ENCODE assay signal across 7 mouse cellular contexts in the genomic region with DNA sequence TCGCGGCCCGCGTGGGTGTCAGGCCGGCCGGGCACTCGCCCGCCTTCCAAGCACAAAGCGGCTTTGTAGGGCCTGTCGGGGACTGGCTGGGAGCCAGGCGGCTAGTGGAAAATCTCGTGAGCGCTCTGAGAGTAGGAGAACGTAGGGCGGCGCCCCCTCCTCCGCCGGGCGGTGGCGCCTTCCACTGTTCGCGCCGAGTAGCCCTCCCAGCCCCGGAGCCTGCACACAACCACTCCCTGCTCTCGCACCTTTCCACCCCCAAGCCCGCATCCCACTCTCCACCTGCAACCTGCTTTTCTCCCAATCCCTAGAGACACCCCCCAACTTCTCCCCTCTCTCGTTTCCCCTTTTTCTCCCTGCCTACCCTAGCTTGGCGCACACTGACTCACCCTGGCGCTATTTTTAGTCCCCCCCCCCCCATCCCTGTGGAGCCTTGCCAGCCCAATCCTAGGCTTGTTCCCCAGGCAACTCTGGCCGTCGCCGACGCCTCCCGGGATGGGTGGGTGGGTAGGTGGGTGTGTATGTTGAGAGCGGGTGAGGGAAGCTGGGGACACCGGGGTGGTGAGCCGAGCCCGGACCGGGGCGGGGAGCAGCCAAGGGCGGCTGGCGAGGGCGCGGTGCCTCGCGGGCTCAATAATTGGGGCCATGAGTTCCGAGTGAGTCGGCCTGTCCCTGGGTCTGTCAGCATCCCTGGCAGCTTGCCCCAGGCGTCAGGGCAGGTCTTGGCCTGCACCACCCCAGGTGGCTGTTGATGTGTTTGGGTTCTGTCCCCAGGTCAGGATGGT. TPM values are rescaled to one million over a fixed set of nuclear protein-coding genes. Genes with fewer than 3 reads are reported as not detected.
A peak's percentile ranks its signal among the peaks of the same experiment; 100 is the strongest.
DNase-seq lines count a peak whose midpoint lies in the region; ATAC-seq lines count a peak whose summit lies in the region.

No protein-coding gene starts in this region.

- H3K4me1 ChIP-seq in intestine, embryonic 15.5 days (replicated peaks), result peaks cover 64% of the 10 kb centered on the region

- peak; percentile 50 for ATAC-seq in intestine, embryonic 15.5 days

- 0% methylated on average over 40 of the region's 49 CpGs for WGBS in intestine, embryonic 15.5 days

- DNase-seq in adrenal gland, adult (ENCODE audit: inconsistent age in 2 of 2, low spot score in 1 of 2), result peak; percentile 91 to 96
- DNase-seq in embryo, embryonic 11 days, result peak; percentile 92
- DNase-seq in gastrocnemius, postnatal 25 days, result peak; percentile 78
- DNase-seq in left cerebral cortex, postnatal 25 days (ENCODE audit: low spot score in 2 of 2), result peak; percentile 92 to 93
- peak; percentile 82 for DNase-seq in mesoderm, embryonic 11.5 days (ENCODE audit: low read depth, low spot score)
- DNase-seq in right cerebral cortex, postnatal 36 days (ENCODE audit: low spot score in 2 of 2), result peak; percentile 89 to 90

- peak overlapping the region; percentile 76 for H3K4me3 ChIP-seq in intestine, embryonic 15.5 days (replicated peaks)

- intact Hi-C loops in left cerebral cortex, postnatal 25 days (cut with DNase I), result no loop called here

- H3K27me3 ChIP-seq in intestine, embryonic 15.5 days (replicated peaks), result no peaks in the 10 kb centered on the region

- H3K36me3 ChIP-seq in intestine, embryonic 15.5 days, result no peaks in the 10 kb centered on the region

- H3K9me3 ChIP-seq in intestine, embryonic 15.5 days, result no peaks in the 10 kb centered on the region

- H3K27ac ChIP-seq in intestine, embryonic 15.5 days, result peak overlapping the region; percentile 98

- peak overlapping the region; percentile 68 for H3K9ac ChIP-seq in intestine, embryonic 15.5 days

- peak overlapping the region; percentile 92 for H3K4me2 ChIP-seq in intestine, embryonic 15.5 days (replicated peaks)

RNA-seq across cellular contexts. Expression of gene Cic, which starts 11.8 kb away (rescaled TPM):
- total RNA-seq in gastrocnemius, postnatal 25 days (2021), result 10 to 100 TPM; 29.0 to 30.4 TPM
- 26.1 and 26.6 TPM in 2 replicates for polyA plus RNA-seq in intestine, embryonic 15.5 days (2015; fragmentation: Nextera tagmentation; extraction: Ambion mirVana)
- 100 to 1,000 TPM; 211 to 223 TPM for total RNA-seq in left cerebral cortex, postnatal 25 days (2021)

RNA-seq across cellular contexts. Expression of gene Pafah1b3, which starts 18.5 kb away (rescaled TPM):
- total RNA-seq in gastrocnemius, postnatal 25 days (2021), result 1 to 10 TPM; 1.4 to 1.5 TPM
- 173 TPM in 2 replicates for polyA plus RNA-seq in intestine, embryonic 15.5 days (2015; fragmentation: Nextera tagmentation; extraction: Ambion mirVana)
- total RNA-seq in left cerebral cortex, postnatal 25 days (2021), result 10 to 100 TPM; 26.7 to 28.0 TPM

RNA-seq across cellular contexts. Expression of gene Prr19, which starts 21.9 kb away (rescaled TPM):
- total RNA-seq in gastrocnemius, postnatal 25 days (2021), result not detected
- 0.41 and 0.71 TPM in 2 replicates for polyA plus RNA-seq in intestine, embryonic 15.5 days (2015; fragmentation: Nextera tagmentation; extraction: Ambion mirVana)
- not detected for total RNA-seq in left cerebral cortex, postnatal 25 days (2021)

RNA-seq across cellular contexts. Expression of gene Tmem145, which starts 26.6 kb away (rescaled TPM):
- not detected for total RNA-seq in gastrocnemius, postnatal 25 days (2021)
- 1.2 and 1.3 TPM in 2 replicates for polyA plus RNA-seq in intestine, embryonic 15.5 days (2015; fragmentation: Nextera tagmentation; extraction: Ambion mirVana)
- total RNA-seq in left cerebral cortex, postnatal 25 days (2021), result 10 to 100 TPM; 47.8 to 55.1 TPM

RNA-seq across cellular contexts. Expression of gene Erf, which starts 28.7 kb away (rescaled TPM):
- total RNA-seq in gastrocnemius, postnatal 25 days (2021), result 1 to 10 TPM; 5.8 to 7.2 TPM
- polyA plus RNA-seq in intestine, embryonic 15.5 days (2015; fragmentation: Nextera tagmentation; extraction: Ambion mirVana), result 14.8 TPM in 2 replicates
- 10 to 100 TPM; 65.1 to 75.6 TPM for total RNA-seq in left cerebral cortex, postnatal 25 days (2021)

Comparison
In these comparisons a context has a peak if more than half of its experiments do, and no peak if none do; other contexts are left out.
1. Peak in every context shown above with its lines: DNase-seq, ATAC-seq, H3K4me3 ChIP-seq and H3K27ac ChIP-seq.
2. RNA of gene Cic, which starts 11.8 kb away (total RNA-seq): 211 to 223 TPM in left cerebral cortex, postnatal 25 days; 29.0 to 30.4 TPM in gastrocnemius, postnatal 25 days; every median in the first group is over 4 times any median in the second.
3. RNA of gene Pafah1b3, which starts 18.5 kb away (total RNA-seq): 26.7 to 28.0 TPM in left cerebral cortex, postnatal 25 days; 1.4 to 1.5 TPM in gastrocnemius, postnatal 25 days; every median in the first group is over 10 times any median in the second.